Mouse (Mus musculus) embryo, embryonic 9.5 days (tissue): ENCODE measurements around the gene Tmem236.

ENCODE experiments used
- DNase-seq: peaks from one replicate; pipeline ENCODE4 v3.0.0-alpha.2; 2017; ENCODE audit errors: extremely low spot score

Gene Tmem236

DNA sequence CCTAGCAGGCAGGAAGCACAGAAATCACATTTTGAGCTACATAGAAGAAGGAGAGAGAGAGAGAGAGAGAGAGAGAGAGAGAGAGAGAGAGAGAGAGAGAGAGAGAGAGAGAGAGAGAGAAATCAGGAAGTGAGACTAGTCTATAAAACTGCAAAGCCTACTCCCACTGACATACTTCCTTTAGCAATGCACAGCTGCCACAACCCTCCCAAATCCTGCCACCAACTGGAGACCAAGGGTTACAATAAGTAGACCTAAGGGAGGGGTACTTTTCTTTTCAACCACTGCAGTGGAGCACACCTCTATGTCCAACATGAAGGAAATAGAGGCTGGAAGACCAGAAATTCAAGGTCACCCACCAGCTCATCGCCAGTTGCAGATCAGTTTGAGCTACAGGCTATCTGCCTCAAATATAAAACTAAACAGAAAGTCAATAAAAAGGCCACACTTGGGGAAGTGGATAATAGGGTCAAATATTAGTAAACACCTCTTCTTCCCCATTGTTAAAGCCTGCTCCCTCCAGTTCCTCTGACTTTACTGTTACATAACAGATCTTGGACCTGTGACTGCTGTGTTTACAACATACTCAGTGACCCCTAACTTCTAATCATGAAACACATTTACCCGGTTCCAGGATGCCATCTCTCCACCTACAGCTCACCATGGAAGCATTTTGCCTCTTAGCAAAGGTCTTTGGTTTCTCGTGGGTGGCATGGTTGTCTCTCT lies 75.7 kb downstream of the Tmem236 start:
- DNase-seq, result no peak

DNA sequence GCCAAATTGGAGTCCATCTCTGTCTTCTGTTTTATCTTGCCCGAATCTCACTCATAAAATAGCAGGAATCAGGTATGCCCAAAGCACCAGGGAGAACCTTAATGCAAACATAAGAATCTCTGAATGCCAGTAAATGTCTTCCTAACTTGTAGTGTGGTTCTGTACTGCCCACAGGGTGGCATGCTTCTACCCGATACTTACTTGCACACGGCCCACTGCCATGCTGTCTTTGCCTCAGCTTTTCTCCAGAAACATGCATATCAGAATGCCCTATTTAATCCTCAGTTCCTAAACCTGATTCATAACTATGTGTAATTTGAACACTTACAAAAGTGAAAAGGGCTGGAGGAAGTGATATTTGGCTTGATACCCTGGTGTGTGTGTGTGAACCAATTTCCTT lies 77.6 kb downstream of the Tmem236 start:
- DNase-seq, result no peak

DNA sequence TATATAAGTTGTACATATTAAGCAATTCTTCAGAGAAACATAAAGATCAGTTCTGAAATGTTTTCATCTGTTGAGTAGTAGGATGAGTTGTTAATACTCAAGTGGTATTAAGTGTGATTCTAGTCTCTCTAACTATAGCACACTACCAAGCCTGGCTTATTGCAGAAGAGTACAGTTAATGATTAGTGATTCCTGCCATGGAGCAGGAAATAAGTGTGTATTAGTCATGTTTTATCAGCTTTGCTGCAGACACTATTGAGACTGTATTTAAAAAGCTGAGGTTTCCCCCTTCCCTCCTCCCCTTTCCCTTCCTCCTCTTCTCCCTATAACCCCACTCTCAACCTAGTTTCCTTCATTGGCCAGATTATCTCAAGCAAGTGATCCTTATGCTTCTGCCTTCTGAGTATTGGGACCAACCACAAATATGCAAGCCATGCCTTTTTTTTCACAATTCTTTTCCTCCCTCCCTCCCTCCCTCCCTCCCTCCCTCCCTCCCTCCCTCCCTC lies 84.1 kb downstream of the Tmem236 start:
- DNase-seq, result no peak

DNA sequence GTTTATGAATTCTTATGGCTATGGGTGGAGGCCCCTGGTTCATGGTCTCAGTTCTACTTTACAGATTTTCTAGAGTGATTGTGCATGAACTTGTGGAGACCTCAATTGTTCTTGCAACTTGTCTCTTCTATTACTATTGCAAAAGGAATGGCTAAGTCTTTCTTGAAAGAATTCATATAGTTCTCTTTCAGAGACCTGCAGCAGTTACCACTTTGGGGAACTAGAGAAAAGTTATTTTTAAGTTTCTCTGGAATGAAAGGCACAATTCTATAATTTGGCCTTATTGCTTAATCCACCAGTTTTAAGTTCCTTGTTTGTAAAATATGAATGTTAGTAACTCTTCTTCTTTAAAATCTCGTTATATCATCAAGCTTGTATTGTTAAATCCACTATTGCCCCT lies 87.8 kb downstream of the Tmem236 start:
- DNase-seq, result no peak

DNA sequence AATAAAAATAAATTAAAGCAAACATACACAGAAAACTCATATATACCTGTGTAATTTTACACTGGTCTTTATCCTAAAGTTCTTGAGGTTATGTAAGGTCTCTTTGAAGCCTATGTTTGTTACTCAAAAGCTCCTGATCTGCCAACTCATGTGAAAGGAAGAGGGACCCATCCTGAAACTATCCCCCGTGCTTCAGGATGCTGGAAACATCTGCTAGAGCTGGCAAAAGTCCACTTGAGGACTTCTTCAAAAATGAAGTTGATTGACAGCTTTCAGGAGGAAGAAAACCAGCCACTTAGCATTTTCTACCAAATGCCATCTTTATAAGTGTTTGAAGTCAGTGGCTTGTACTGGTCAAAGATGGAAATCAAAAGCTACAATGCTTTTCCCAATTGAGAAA lies 94.8 kb downstream of the Tmem236 start:
- no peak for DNase-seq
